Mouse (Mus musculus) layer of hippocampus, adult 8-10 months (tissue): ENCODE results near the gene Rapsn. TPM values are rescaled to one million over a fixed set of nuclear protein-coding genes. Genes with fewer than 3 reads are reported as not detected.

Experiments
- DNase-seq, 2 experiments: peaks; one replicate each; pipeline ENCODE4 v3.0.0; 2022; ENCODE audit warnings: low spot score in 2 of 2
- total RNA-seq, 4 experiments: library from RNA; stranded (reverse); gene quantifications; 2 replicates each; pipeline ENCODE4 v1.2.4; 2022

The Rapsn gene
- total RNA-seq, 4 experiments from 2014 or later: 0.36 to 0.47 TPM; not detected in 2

- DNase-seq: no peak
Observed at GRCm38 (mm10) chr2:91080784-91081513, 45.5 kb downstream of the Rapsn start.

- no peak for DNase-seq
Observed at GRCm38 (mm10) chr2:91081775-91082695, 46.6 kb downstream of the Rapsn start, which contains the start of gene Spi1. TSS of gene Spi1 (plus strand) at chr2:91082390.

GRCm38 (mm10) chr2:91082844-91083243 is 47.4 kb downstream of the Rapsn start:
- no peak for DNase-seq

DNA sequence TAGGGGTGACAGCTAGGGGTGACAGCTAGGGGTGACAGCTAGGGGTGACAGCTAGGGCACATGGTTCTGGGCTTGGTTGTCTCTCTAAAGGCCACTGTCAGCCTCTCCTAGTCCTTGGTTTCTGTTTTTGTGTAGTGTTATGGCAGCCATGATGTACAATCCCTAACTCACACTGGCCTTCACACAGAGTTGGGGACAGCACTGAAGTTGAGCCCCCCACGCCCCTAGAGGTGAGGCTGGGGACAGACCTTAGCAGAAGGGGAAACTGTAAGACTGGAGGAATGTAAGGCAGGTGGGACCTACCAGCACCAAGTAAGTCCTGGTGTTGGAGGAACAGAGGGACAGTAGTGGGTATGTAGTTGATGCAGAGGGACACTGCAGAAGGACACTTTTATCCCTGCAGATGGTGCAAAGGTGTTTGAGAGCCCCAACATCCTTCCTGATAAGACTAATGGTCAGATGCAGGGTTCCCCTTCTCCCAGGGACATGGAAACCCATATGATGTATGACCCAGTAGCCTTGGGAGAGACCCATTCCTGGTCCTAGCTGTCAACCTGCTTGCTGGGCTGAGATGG is 48.0 kb downstream of the Rapsn start:
- no peak for DNase-seq

DNA sequence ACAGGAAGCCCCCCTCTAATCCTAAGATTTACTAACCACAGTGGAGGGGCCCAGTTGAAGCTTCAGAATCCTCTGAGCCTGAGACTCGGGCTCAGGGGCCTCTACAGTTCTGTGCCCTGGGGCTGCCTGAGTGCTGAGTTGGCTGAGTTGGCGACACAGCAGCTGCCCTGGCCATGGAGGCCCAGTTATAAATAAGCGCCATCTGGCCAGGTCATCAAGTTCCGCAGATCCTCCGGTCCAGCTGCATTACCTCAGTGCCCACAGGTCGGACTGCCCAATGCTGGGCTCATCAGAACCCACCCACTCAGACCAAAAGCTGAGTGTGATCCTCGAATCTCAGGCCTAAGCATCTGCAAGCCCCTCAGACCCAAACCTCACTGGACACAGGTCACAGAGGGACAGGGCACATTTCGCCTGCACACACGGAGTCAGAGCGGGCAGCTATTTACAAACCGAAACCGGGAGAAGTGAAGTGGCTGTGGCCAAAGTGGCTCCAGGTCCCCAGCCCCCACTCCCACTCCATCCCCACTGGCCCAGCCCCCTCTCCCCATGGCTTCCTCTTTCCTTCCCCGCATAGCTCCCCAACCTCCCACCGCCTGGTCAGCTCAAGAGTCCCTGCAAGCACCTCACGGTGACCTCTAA is 48.9 kb downstream of the Rapsn start:
- no peak for DNase-seq

- no peak for DNase-seq
Observed at GRCm38 (mm10) chr2:91085494-91086391, 50.3 kb downstream of the Rapsn start.

DNA sequence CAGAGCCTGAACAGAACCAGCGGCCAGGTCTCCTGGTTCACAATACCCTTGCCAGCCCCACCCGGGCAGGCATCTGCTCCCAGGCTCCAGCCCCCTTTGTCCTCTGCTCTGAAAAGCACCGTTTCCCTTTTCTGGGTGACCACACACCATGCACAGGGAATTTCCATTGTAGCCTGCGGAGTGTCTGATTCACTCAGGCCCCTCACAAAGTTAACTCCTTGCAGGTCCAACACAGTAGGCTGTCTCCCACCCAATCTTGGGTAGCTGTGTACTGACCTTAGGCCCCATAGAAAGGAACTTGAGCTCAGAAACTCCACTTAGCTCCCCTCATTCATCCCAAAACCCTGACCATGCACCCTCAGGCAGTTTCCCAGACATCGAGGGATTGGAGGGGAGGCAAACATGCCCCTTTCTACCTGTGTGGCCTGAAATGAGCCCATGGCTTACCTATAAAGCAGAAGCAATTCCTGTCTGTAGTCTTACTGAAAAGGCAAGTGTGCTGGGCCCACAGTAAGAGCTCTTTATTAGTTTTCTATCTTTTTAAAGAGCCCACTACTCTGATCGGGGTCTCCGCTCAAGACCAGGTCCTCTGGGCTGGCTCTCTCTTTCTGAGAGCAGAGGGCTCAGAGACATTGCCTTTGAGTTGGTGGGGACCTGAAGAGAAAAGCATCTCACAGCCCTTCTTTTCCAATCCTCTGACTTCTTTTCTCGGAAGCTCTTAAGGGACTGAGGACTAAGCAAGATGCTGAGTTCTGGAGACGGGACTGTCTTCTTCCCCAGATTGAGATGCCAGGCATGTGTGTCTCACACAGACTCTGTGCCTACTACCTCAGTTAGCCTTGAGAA is 51.2 kb downstream of the Rapsn start:
- no peak for DNase-seq

DNA sequence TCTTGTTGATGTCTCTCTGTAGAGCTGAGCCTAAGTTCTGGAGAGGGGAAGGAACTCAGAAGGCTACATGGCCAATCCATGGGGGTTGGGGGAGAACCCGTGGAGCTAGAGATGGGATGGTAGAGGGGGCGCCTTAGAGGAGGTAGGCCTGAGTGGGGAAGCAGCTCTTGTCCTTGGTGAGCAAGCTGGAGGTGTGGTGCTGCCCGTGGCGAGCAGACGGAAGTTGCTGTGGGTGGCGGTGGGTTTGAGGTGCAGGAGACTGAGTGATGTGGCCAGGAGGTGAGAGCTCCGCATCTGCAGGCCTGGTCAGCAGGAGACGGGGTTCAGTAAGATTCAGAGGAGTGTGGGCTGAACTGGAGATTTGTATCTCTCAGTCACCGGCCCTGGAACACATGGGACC is 52.0 kb downstream of the Rapsn start:
- no peak for DNase-seq

DNA sequence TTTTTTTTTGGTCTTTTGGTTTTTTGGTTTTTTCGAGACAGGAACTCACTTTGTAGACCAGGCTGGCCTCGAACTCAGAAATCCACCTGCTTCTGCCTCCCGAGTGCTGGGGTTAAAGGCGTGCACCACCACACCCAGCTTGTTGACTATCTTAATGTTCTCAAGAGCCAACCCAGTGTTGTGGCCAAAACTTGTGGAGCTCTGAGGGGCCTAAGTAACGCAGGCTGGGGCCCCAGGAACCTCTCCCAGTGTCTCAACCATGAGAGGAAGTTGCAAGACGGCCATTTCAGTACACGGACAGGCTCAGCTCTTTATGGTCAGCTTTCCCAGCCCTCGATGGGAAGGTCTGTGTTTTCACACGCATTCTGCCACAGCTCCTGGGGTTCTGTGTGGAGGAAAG is 53.6 kb downstream of the Rapsn start:
- no peak for DNase-seq

- DNase-seq: no peak
Observed at GRCm38 (mm10) chr2:91090208-91090607, 54.8 kb downstream of the Rapsn start.

- DNase-seq: no peak
Observed at GRCm38 (mm10) chr2:91090827-91091226, 55.4 kb downstream of the Rapsn start.

Other genes starting within 250 kb of the Rapsn start
- gene Mtch2, start 188.5 kb upstream of the Rapsn start, total RNA-seq: 100 to 1,000 TPM; 115 to 131 (median 120) TPM
- gene C1qtnf4, start 149.8 kb upstream of the Rapsn start, total RNA-seq: 100 to 1,000 TPM; 162 to 176 (median 166) TPM
- 10 to 100 TPM; 32.5 to 45.7 (median 34.0) TPM for gene Kbtbd4, start 130.9 kb upstream of the Rapsn start, total RNA-seq
- gene Ndufs3, start 130.8 kb upstream of the Rapsn start, total RNA-seq: 100 to 1,000 TPM; 234 to 266 (median 248) TPM
- 100 to 1,000 TPM; 119 to 137 (median 132) TPM for gene Celf1, start 95.2 kb upstream of the Rapsn start, total RNA-seq
- 100 to 1,000 TPM; 180 to 209 (median 206) TPM for gene Psmc3, start 18.4 kb downstream of the Rapsn start, total RNA-seq
- 10 to 100 TPM; 28.7 to 40.0 (median 33.1) TPM for gene Slc39a13, start 34.8 kb downstream of the Rapsn start, total RNA-seq
- 10 to 100 TPM in 2 of 4 experiments, 1 to 10 TPM in 2; 3.8 to 17.2 (median 9.7) TPM for gene Spi1, start 46.8 kb downstream of the Rapsn start, total RNA-seq
- gene Mybpc3, start 82.5 kb downstream of the Rapsn start, total RNA-seq: under 1 TPM; 0.09 to 0.22 (median 0.16) TPM
- 100 to 1,000 TPM; 202 to 259 (median 228) TPM for gene Madd, start 148.2 kb downstream of the Rapsn start, total RNA-seq
- gene Nr1h3, start 167.2 kb downstream of the Rapsn start, total RNA-seq: 1 to 10 TPM; 3.7 to 5.8 (median 4.3) TPM
- 10 to 100 TPM; 54.9 to 64.9 (median 59.8) TPM for gene Acp2, start 167.3 kb downstream of the Rapsn start, total RNA-seq
- 10 to 100 TPM; 11.2 to 12.4 (median 11.9) TPM for gene Ddb2, start 201.4 kb downstream of the Rapsn start, total RNA-seq
- gene Pacsin3, start 220.3 kb downstream of the Rapsn start, total RNA-seq: 10 to 100 TPM; 27.1 to 34.4 (median 31.0) TPM
- gene Arfgap2, start 229.4 kb downstream of the Rapsn start, total RNA-seq: 10 to 100 TPM; 75.9 to 81.9 (median 79.1) TPM